Mouse (Mus musculus): Measurements from ENCODE around the gene Ptma. TPM values are rescaled to one million over a fixed set of nuclear protein-coding genes. Genes with fewer than 3 reads are reported as not detected.

The Ptma gene
- total RNA-seq, 2 experiments from 2014 or later: 336 to 423 TPM

Other genes starting within 250 kb of the Ptma start
- 1 to 10 TPM; 1.3 to 2.1 TPM for gene B3gnt7, start 223.9 kb upstream of the Ptma start, total RNA-seq (2021)
- 100 to 1,000 TPM; 146 to 149 TPM for gene Ncl, start 167.3 kb upstream of the Ptma start, total RNA-seq (2021)
- under 1 TPM; 0.25 to 0.53 TPM for gene Nmur1, start 100.5 kb upstream of the Ptma start, total RNA-seq (2021)
- gene Tex44, start 100.4 kb upstream of the Ptma start, total RNA-seq (2021): not detected
- gene Pde6d, start 55.9 kb downstream of the Ptma start, total RNA-seq (2021): 10 to 100 TPM; 60.5 to 63.2 TPM
- gene Cops7b, start 56.2 kb downstream of the Ptma start, total RNA-seq (2021): 10 to 100 TPM; 24.8 to 28.7 TPM
- gene Nppc, start 143.8 kb downstream of the Ptma start, total RNA-seq (2021): 10 to 100 TPM; 12.5 to 15.0 TPM
- gene Dis3l2, start 177.1 kb downstream of the Ptma start, total RNA-seq (2021): 10 to 100 TPM; 24.5 to 26.4 TPM